Mouse (Mus musculus) neural tube, embryonic 11.5 days (tissue): ENCODE data around the gene Nprl3. TPM values are rescaled to one million over a fixed set of nuclear protein-coding genes. Genes with fewer than 3 reads are reported as not detected.

Experiments used
- ATAC-seq: fragments of 200-750 bp; cut with Nextera tagmentation; 2 replicates; pipeline ENCODE4 v1.8.0; 2017; ENCODE audit warnings: moderate number of reproducible peaks, mild to moderate bottlenecking, moderate TSS enrichment, moderate library complexity; ENCODE audit not compliant: insufficient read depth, low FRiP score, low TSS enrichment
- DNase-seq: peaks from one replicate; pipeline ENCODE4 v3.0.0-alpha.2; 2015; ENCODE audit warnings: low spot score
- H3K27ac ChIP-seq: fragments of 300-500 bp; sonication (generic); 2 replicates; pipeline ENCODE4 v1.5.1; 2014; ENCODE audit warnings: low read depth, mild to moderate bottlenecking, low read length
- H3K27me3 ChIP-seq: fragments of 300-500 bp; sonication (generic); 2 replicates; pipeline ENCODE4 v1.6.1; 2014; ENCODE audit warnings: mild to moderate bottlenecking, low read length, mixed read lengths; ENCODE audit not compliant: control insufficient read depth, insufficient read depth
- H3K36me3 ChIP-seq: fragments of 300-500 bp; sonication (generic); 2 replicates; pipeline ENCODE4 v1.6.1; 2014; ENCODE audit warnings: mild to moderate bottlenecking, low read length, moderate library complexity, mixed read lengths; ENCODE audit not compliant: control insufficient read depth, insufficient read depth
- H3K4me1 ChIP-seq: fragments of 300-500 bp; sonication (generic); 2 replicates; pipeline ENCODE4 v1.6.1; 2014; ENCODE audit warnings: low read length, mixed read lengths; ENCODE audit not compliant: control insufficient read depth, insufficient read depth
- H3K4me2 ChIP-seq: fragments of 300-500 bp; sonication (generic); 2 replicates; pipeline ENCODE4 v1.6.1; 2014; ENCODE audit warnings: low read depth, mild to moderate bottlenecking, moderate library complexity
- H3K4me3 ChIP-seq: fragments of 300-500 bp; sonication (generic); 2 replicates; pipeline ENCODE4 v1.5.1; 2014; ENCODE audit warnings: low read depth, low read length
- H3K9ac ChIP-seq: fragments of 300-500 bp; sonication (generic); 2 replicates; pipeline ENCODE4 v1.6.1; 2014; ENCODE audit warnings: mild to moderate bottlenecking, low read length
- H3K9me3 ChIP-seq: fragments of 300-500 bp; sonication (generic); 2 replicates; pipeline ENCODE4 v1.6.1; 2016; ENCODE audit warnings: low read length; ENCODE audit not compliant: control insufficient read depth
- WGBS: fragments of 180-500 bp; shearing (Covaris S2); extraction: QIAGEN DNeasy Blood & Tissue Kit; methylation state at CpG from one replicate; pipeline ENCODE4 v1.1.7; 2014; 5-methylcytosine and 5-hydroxymethylcytosine counted together
- polyA plus RNA-seq: library from polyadenylated mRNA; unstranded; fragments of >200 nt; fragmentation: Nextera tagmentation; extraction: Ambion mirVana; gene quantifications from 2 replicates; pipeline ENCODE4 v1.2.1, GENCODE M21; 2014

Gene Nprl3
- polyA plus RNA-seq, 1 experiment from 2014 or later = 33.0 TPM

GRCm38 (mm10) chr11:32245614-32246013, 21.9 kb downstream of the Nprl3 start:
- no peaks in the 10 kb centered on the region for H3K4me1 ChIP-seq
- no peak for DNase-seq
- WGBS = 94% methylated on average over 6 of the region's 6 CpGs
- no peaks in the 10 kb centered on the region for H3K27me3 ChIP-seq
- no peak overlapping the region for H3K4me2 ChIP-seq
- H3K36me3 ChIP-seq = peaks cover 2% of the 10 kb centered on the region; the same call in 1 of the 2 replicates
- H3K4me3 ChIP-seq = no peak overlapping the region
- no peaks in the 10 kb centered on the region for H3K9me3 ChIP-seq
- no peak overlapping the region for H3K27ac ChIP-seq
- no peak overlapping the region for H3K9ac ChIP-seq
- ATAC-seq = no peak

- no peaks in the 10 kb centered on the region for H3K27me3 ChIP-seq
- H3K4me3 ChIP-seq = no peak overlapping the region
- H3K9me3 ChIP-seq = no peaks in the 10 kb centered on the region
- H3K27ac ChIP-seq = no peak overlapping the region
- WGBS = 87% methylated on average over 1 of the region's 1 CpGs
- DNase-seq (no peak), ATAC-seq (no peak)
- H3K36me3 ChIP-seq = peaks cover 2% of the 10 kb centered on the region; the same call in 1 of the 2 replicates
- H3K9ac ChIP-seq = no peak overlapping the region
- no peak overlapping the region for H3K4me2 ChIP-seq
- no peaks in the 10 kb centered on the region for H3K4me1 ChIP-seq
These were observed 22.9 kb downstream of the Nprl3 start for GRCm38 (mm10) chr11:32244617-32245016.

GRCm38 (mm10) chr11:32244064-32244463, 23.4 kb downstream of the Nprl3 start:
- no peak overlapping the region for H3K4me2 ChIP-seq
- peaks cover 2% of the 10 kb centered on the region; the same call in 1 of the 2 replicates for H3K36me3 ChIP-seq
- H3K9me3 ChIP-seq = no peaks in the 10 kb centered on the region
- DNase-seq (no peak), ATAC-seq (no peak)
- WGBS = 85% methylated on average over 3 of the region's 3 CpGs
- H3K27me3 ChIP-seq = no peaks in the 10 kb centered on the region
- no peak overlapping the region for H3K27ac ChIP-seq
- no peak overlapping the region for H3K9ac ChIP-seq
- no peak overlapping the region for H3K4me3 ChIP-seq
- H3K4me1 ChIP-seq = no peaks in the 10 kb centered on the region

- Histone ChIP-seq H3K9me3 (no peaks in the 10 kb centered on the region), H3K27ac (no peak overlapping the region), H3K4me2 (no peak overlapping the region), H3K27me3 (no peaks in the 10 kb centered on the region), H3K4me1 (no peaks in the 10 kb centered on the region), H3K9ac (no peak overlapping the region), H3K4me3 (no peak overlapping the region), H3K36me3 (peaks cover 2% of the 10 kb centered on the region; the same call in 1 of the 2 replicates)
- WGBS = 83% methylated on average over 7 of the region's 7 CpGs
- DNase-seq (no peak), ATAC-seq (no peak)
These were observed 24.1 kb downstream of the Nprl3 start for GRCm38 (mm10) chr11:32243205-32243955.

GRCm38 (mm10) chr11:32242209-32242608, 25.3 kb downstream of the Nprl3 start:
- Histone ChIP-seq H3K9me3 (no peaks in the 10 kb centered on the region), H3K4me1 (no peaks in the 10 kb centered on the region), H3K9ac (no peak overlapping the region), H3K27ac (no peak overlapping the region), H3K4me2 (no peak overlapping the region), H3K4me3 (no peak overlapping the region), H3K36me3 (no peaks in the 10 kb centered on the region; the same call in 1 of the 2 replicates), H3K27me3 (no peaks in the 10 kb centered on the region)
- WGBS = 89% methylated on average over 3 of the region's 3 CpGs
- DNase-seq = no peak
- ATAC-seq = no peak

GRCm38 (mm10) chr11:32241391-32241790, 26.1 kb downstream of the Nprl3 start:
- H3K36me3 ChIP-seq = no peaks in the 10 kb centered on the region; the same call in 1 of the 2 replicates

GRCm38 (mm10) chr11:32238093-32238860, 29.2 kb downstream of the Nprl3 start:
- Histone ChIP-seq H3K9ac (no peak overlapping the region), H3K27ac (no peak overlapping the region), H3K4me3 (no peak overlapping the region), H3K4me1 (no peaks in the 10 kb centered on the region), H3K36me3 (no peaks in the 10 kb centered on the region), H3K9me3 (no peaks in the 10 kb centered on the region), H3K4me2 (no peak overlapping the region), H3K27me3 (no peaks in the 10 kb centered on the region)
- 69% methylated on average over 5 of the region's 5 CpGs for WGBS
- DNase-seq (peak; percentile 71), ATAC-seq (0 out of 2 replicates have a peak, but pooled peaks have one; percentile 67)

More at GRCm38 (mm10) chr11:32241391-32241790, 26.1 kb downstream of the Nprl3 start:
- Histone ChIP-seq H3K9ac (no peak overlapping the region), H3K4me2 (no peak overlapping the region), H3K4me3 (no peak overlapping the region), H3K4me1 (no peaks in the 10 kb centered on the region), H3K27me3 (no peaks in the 10 kb centered on the region), H3K27ac (no peak overlapping the region), H3K9me3 (no peaks in the 10 kb centered on the region)
- ATAC-seq = no peak
- DNase-seq = no peak

- no peaks in the 10 kb centered on the region for H3K27me3 ChIP-seq
- 88% methylated on average over 3 of the region's 3 CpGs for WGBS
- H3K9me3 ChIP-seq = no peaks in the 10 kb centered on the region
- H3K4me1 ChIP-seq = no peaks in the 10 kb centered on the region
- no peak overlapping the region for H3K4me2 ChIP-seq
- H3K36me3 ChIP-seq = no peaks in the 10 kb centered on the region
- DNase-seq = no peak
- H3K9ac ChIP-seq = no peak overlapping the region
- ATAC-seq = no peak
- no peak overlapping the region for H3K27ac ChIP-seq
- no peak overlapping the region for H3K4me3 ChIP-seq
These were observed 30.1 kb downstream of the Nprl3 start for GRCm38 (mm10) chr11:32237411-32237795.
